Mouse (Mus musculus) CH12.LX (cell line): ENCODE data around the gene Arhgap45.

Experiments used
- BHLHE40 ChIP-seq: IDR thresholded peaks from 2 replicates; pipeline ENCODE4 v1.6.1; 2011; ENCODE audit warnings: mild to moderate bottlenecking, low read depth, low read length, improper control_type of control experiment
- CTCF ChIP-seq, 2 experiments: IDR thresholded peaks in 1 of 2; conservative IDR thresholded peaks in 1 of 2; 2 replicates each; pipeline ENCODE4 v1.5.1; 2011 to 2012; ENCODE audit warnings: low read depth in 2 of 2, low read length in 2 of 2, improper control_type of control experiment in 1 of 2, inconsistent platforms in 1 of 2, mild to moderate bottlenecking in 1 of 2, moderate library complexity in 1 of 2
- EP300 ChIP-seq: IDR thresholded peaks from 2 replicates; pipeline ENCODE4 v1.6.1; 2011; ENCODE audit warnings: low read length, improper control_type of control experiment
- JUND ChIP-seq: conservative IDR thresholded peaks from 2 replicates; pipeline ENCODE4 v1.6.1; 2011; ENCODE audit warnings: low read depth, low read length, improper control_type of control experiment
- MAX ChIP-seq: IDR thresholded peaks from 2 replicates; pipeline ENCODE4 v1.6.1; 2011; ENCODE audit warnings: low read length, improper control_type of control experiment
- MAZ ChIP-seq: IDR thresholded peaks from 2 replicates; pipeline ENCODE4 v1.6.1; 2012; ENCODE audit warnings: low read depth, mild to moderate bottlenecking, inconsistent platforms, low read length, improper control_type of control experiment, moderate library complexity
- USF2 ChIP-seq: conservative IDR thresholded peaks from 2 replicates; pipeline ENCODE4 v1.6.1; 2011; ENCODE audit warnings: low read depth, low read length, improper control_type of control experiment
- ZKSCAN1 ChIP-seq: IDR thresholded peaks from 2 replicates; pipeline ENCODE4 v1.6.1; 2012; ENCODE audit warnings: low read depth, inconsistent platforms, low read length, improper control_type of control experiment, borderline replicate concordance

DNA sequence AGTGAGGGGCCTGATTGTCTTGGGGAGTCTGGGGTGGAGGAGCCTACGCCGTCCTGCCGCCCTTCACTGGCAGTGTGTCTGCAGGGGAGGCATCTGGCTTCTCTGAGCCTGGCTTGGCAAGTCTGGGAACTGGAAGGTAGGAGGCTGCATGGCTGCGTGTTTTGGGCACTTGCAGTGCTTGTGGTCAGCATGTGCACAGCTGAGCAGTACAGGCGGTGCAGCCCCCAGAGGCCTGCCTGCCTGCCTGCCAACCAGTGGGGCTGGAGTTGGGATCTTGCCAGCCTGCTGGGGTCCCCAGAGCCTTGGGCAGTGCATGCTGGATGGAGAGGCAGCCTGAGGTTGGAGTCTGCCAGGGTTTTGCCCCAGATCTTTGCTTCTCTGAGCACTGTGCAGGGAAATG, 46.7 kb downstream of the Arhgap45 start:
- TF ChIP-seq EP300 (no peak), BHLHE40 (no peak), MAZ (no peak), JUND (no peak), CTCF (conservative IDR thresholded peaks at IDR 0.05 in 1 of 2, IDR thresholded peaks at IDR 0.05 in 1 of 2; ENCODE audit: low read depth in 2 of 2, low read length in 2 of 2) (no peak), USF2 (no peak), ZKSCAN1 (no peak), MAX (no peak)
